Mouse (Mus musculus): ENCODE measurements around the gene Hacd2. TPM values are rescaled to one million over a fixed set of nuclear protein-coding genes. Genes with fewer than 3 reads are reported as not detected.

Gene Hacd2
- polyA plus RNA-seq, 1 experiment from 2014 or later: 73.4 TPM

DNA sequence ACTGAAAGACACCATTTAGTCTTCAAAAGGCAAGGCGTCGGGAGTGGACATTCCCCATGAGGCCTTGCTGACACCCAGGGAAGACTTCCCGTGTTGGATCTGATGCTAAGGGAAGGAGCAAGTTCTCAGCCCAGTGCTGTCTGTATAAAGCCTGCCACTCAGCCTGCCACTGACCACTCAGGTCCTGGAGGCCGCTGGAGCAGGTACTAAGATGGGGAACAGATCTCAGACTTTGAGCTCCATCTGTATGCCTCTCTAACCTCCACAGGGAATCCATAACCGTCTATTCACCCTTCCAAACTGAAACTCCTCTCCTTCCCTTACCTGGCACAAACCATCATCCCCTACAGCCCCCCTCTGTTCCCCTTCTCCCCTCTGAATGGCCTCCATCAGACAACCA is 91.3 kb downstream of the Hacd2 start:
- no peak overlapping the region for H3K4me3 ChIP-seq
- H3K9me3 ChIP-seq (replicated peaks): no peaks in the 10 kb centered on the region
- H3K27ac ChIP-seq: no peak overlapping the region
- WGBS: 88% methylated on average over 5 of the region's 5 CpGs
- H3K27me3 ChIP-seq (ENCODE audit: low read depth, poor library complexity, severe bottlenecking): no peaks in the 10 kb centered on the region
- no peaks in the 10 kb centered on the region for H3K36me3 ChIP-seq
- no peak for DNase-seq (ENCODE audit: low spot score)
- peaks cover 31% of the 10 kb centered on the region for H3K4me1 ChIP-seq

- Histone ChIP-seq H3K9me3 (replicated peaks) (no peaks in the 10 kb centered on the region), H3K4me1 (peaks cover 8% of the 10 kb centered on the region; the same call in 1 of the 2 replicates), H3K36me3 (no peaks in the 10 kb centered on the region), H3K4me3 (no peak overlapping the region), H3K27ac (no peak overlapping the region), H3K27me3 (ENCODE audit: low read depth, poor library complexity, severe bottlenecking) (no peaks in the 10 kb centered on the region)
- 88% methylated on average over 7 of the region's 7 CpGs for WGBS
- no peak for DNase-seq (ENCODE audit: low spot score)
Measured at GRCm38 (mm10) chr16:35116328-35116956, 94.2 kb downstream of the Hacd2 start.

GRCm38 (mm10) chr16:35117436-35117835 is 95.2 kb downstream of the Hacd2 start:
- Histone ChIP-seq H3K36me3 (no peaks in the 10 kb centered on the region), H3K4me1 (peaks cover 8% of the 10 kb centered on the region; the same call in 1 of the 2 replicates), H3K27ac (no peak overlapping the region), H3K9me3 (replicated peaks) (no peaks in the 10 kb centered on the region), H3K4me3 (no peak overlapping the region), H3K27me3 (ENCODE audit: low read depth, poor library complexity, severe bottlenecking) (no peaks in the 10 kb centered on the region)
- no peak for DNase-seq (ENCODE audit: low spot score)
- WGBS: 63% methylated on average over 7 of the region's 7 CpGs

- H3K36me3 ChIP-seq: no peaks in the 10 kb centered on the region
- WGBS: 82% methylated on average over 4 of the region's 4 CpGs
Measured at GRCm38 (mm10) chr16:35120603-35121002, 98.4 kb downstream of the Hacd2 start.

DNA sequence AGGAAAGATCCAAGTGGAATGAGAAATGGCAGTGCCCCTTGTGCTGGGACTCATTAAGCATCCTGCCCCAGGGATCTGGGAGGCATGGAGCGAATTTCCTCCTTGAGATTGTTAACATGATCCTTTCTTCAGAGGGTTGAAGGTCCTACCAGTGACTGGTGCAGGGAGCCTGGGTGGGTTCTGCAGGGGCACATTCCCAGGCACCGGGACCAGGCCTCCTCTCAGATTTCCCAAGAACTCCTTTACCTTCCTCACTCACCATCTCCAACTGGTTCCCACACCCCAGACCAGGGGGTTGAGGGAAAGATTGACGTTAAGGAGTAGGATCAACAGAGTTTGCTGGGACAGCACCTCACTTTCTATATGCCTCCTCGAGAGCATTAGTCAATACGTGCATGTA is 105.0 kb downstream of the Hacd2 start:
- DNase-seq (ENCODE audit: low spot score): no peak
- Histone ChIP-seq H3K4me3 (no peak overlapping the region), H3K9me3 (replicated peaks) (no peaks in the 10 kb centered on the region), H3K27ac (no peak overlapping the region), H3K27me3 (ENCODE audit: low read depth, poor library complexity, severe bottlenecking) (no peaks in the 10 kb centered on the region), H3K36me3 (no peaks in the 10 kb centered on the region), H3K4me1 (peaks cover 13% of the 10 kb centered on the region)
- WGBS: 83% methylated on average over 5 of the region's 5 CpGs

More at GRCm38 (mm10) chr16:35120603-35121002, 98.4 kb downstream of the Hacd2 start:
- DNase-seq (ENCODE audit: low spot score): no peak
- no peaks in the 10 kb centered on the region for H3K27me3 ChIP-seq (ENCODE audit: low read depth, poor library complexity, severe bottlenecking)
- no peak overlapping the region for H3K4me3 ChIP-seq
- H3K4me1 ChIP-seq: peaks cover 12% of the 10 kb centered on the region
- no peaks in the 10 kb centered on the region for H3K9me3 ChIP-seq (replicated peaks)
- no peak overlapping the region for H3K27ac ChIP-seq

DNA sequence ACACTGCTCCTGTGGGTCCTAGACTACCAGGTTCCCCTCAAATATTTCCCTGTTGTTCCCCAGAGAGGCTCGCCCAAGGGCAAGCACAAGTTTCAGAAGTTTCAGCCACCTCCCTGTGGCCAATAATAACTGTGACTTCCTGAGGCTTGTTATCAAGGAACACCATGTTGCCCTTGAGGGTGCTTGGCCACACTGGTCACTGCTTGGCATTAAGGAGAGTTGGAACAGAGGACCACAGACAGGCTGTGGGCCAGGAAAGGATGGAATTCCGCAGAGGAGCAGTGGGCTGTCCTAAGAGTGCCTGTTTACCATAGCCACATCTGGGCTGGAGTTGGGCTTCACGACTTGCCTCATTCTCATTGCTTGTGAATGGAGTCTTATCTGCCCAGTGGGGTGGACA is 107.9 kb downstream of the Hacd2 start:
- 77% methylated on average over 3 of the region's 3 CpGs for WGBS
- peaks cover 3% of the 10 kb centered on the region; the same call in 1 of the 2 replicates for H3K4me1 ChIP-seq
- DNase-seq (ENCODE audit: low spot score): no peak
- no peak overlapping the region for H3K4me3 ChIP-seq
- H3K36me3 ChIP-seq: no peaks in the 10 kb centered on the region
- H3K27me3 ChIP-seq (ENCODE audit: low read depth, poor library complexity, severe bottlenecking): no peaks in the 10 kb centered on the region
- H3K9me3 ChIP-seq (replicated peaks): no peaks in the 10 kb centered on the region
- H3K27ac ChIP-seq: no peak overlapping the region

DNA sequence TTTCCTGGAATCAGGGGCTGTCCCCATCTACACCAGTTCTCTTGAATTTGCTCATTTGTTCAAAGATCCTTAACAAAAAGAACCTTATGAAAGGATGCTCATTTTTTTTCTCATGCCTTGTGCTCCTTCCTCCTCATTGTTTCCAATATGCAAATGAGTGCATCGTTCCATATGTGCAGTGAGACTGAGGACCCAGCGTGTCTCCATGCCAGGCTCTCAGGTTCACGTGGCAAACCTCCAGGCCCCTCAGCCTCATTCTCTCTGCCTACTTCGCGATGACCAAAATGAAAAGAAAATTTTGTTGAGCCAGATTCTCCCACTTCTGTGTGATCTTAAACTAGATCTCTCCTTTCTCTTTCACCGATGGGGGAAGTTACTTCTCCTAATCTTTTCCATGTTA is 117.2 kb downstream of the Hacd2 start:
- Histone ChIP-seq H3K4me1 (peaks cover 15% of the 10 kb centered on the region), H3K9me3 (replicated peaks) (no peaks in the 10 kb centered on the region), H3K27me3 (ENCODE audit: low read depth, poor library complexity, severe bottlenecking) (no peaks in the 10 kb centered on the region), H3K36me3 (no peaks in the 10 kb centered on the region), H3K4me3 (no peak overlapping the region), H3K27ac (no peak overlapping the region)
- no peak for DNase-seq (ENCODE audit: low spot score)
- WGBS: 86% methylated on average over 6 of the region's 6 CpGs

DNA sequence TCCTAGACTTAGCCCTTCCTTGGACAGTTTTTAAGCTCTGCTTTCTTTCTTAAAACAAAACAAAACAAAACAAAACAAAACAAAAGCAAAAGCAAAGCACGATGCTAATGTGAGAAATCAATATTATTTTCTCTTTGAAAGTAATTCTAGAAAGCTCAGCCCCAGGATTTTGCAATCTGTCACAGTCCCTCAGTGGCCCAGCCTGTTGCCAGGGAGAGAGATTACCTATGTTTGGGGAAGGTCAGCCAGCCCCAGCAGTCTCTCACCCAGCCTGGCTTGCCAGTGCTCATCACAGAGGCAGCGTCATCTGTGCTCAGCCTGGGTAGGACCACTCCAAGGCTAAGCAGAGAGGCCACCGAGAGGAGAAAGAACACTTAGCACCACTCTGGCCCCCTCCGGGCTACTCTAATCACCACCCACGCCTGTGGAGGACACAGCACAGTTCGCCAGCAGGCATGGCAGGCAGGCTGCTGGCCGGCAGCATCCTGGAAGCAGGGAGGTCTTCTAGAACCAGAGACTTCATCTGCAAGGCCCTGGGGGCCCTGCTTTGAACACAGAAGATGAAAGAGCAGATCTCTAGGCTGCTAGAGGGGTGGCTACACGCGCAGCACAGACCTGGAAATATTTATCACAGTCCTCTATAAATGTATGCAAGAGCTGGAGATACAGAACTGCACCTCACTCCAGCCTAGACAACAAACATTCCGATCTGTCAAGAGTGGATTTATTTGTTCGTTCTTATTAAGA is 117.8 kb downstream of the Hacd2 start:
- Histone ChIP-seq H3K27me3 (ENCODE audit: low read depth, poor library complexity, severe bottlenecking) (no peaks in the 10 kb centered on the region), H3K27ac (peak overlapping the region; percentile 68), H3K4me1 (peaks cover 15% of the 10 kb centered on the region), H3K36me3 (no peaks in the 10 kb centered on the region), H3K9me3 (replicated peaks) (no peaks in the 10 kb centered on the region), H3K4me3 (no peak overlapping the region)
- 30% methylated on average over 11 of the region's 11 CpGs for WGBS
- peak; percentile 43 for DNase-seq (ENCODE audit: low spot score)

GRCm38 (mm10) chr16:35140620-35140975 is 118.4 kb downstream of the Hacd2 start:
- no peak for DNase-seq (ENCODE audit: low spot score)
- no peak overlapping the region for H3K27ac ChIP-seq
- H3K9me3 ChIP-seq (replicated peaks): no peaks in the 10 kb centered on the region
- no peaks in the 10 kb centered on the region for H3K27me3 ChIP-seq (ENCODE audit: low read depth, poor library complexity, severe bottlenecking)
- peaks cover 15% of the 10 kb centered on the region for H3K4me1 ChIP-seq
- H3K4me3 ChIP-seq: no peak overlapping the region
- WGBS: 49% methylated on average over 9 of the region's 9 CpGs
- no peaks in the 10 kb centered on the region for H3K36me3 ChIP-seq

DNA sequence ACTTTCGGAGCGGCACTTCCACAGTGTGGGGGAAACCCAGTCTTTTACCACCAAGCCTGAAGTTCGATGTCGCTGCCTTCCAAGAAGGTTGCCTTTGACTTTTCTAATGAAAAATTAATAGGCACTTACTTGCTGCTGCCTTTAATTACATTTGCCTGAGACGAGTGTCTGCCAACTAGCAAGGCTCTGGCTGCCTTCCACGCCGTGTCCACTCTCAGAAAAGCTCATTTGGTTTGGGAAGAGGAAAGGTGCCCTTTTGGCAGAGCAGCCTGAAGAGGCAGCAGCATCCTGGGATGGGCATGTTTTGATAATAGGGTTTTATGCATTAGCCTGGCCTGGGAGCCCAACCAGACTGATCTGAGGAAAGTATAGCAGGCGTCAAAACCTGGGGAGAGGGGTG is 119.6 kb downstream of the Hacd2 start:
- Histone ChIP-seq H3K36me3 (no peaks in the 10 kb centered on the region), H3K9me3 (replicated peaks) (no peaks in the 10 kb centered on the region), H3K27me3 (ENCODE audit: low read depth, poor library complexity, severe bottlenecking) (no peaks in the 10 kb centered on the region), H3K27ac (no peak overlapping the region), H3K4me1 (peaks cover 19% of the 10 kb centered on the region), H3K4me3 (no peak overlapping the region)
- no peak for DNase-seq (ENCODE audit: low spot score)
- 75% methylated on average over 8 of the region's 8 CpGs for WGBS

DNA sequence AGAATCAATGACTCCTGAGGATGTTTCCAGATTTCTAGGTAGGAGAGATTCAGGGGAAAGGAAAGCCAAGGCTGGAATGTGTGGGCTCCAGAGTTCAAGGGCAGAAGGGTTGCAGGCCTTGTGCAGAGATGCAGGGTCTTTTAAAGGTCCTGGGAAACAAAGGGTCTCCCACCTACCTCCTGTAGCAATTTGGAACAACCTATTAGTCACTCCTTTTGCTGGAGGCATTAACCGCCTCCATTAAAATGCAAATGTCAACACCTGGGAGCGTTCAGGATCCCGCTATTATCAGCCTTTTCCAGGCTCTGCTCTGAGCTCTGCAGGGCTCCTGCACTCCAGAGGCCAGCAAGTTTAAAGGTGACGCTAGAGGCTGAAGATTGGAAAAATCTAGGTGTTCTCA is 123.9 kb downstream of the Hacd2 start:
- WGBS: 17% methylated on average over 4 of the region's 4 CpGs
- Histone ChIP-seq H3K27me3 (ENCODE audit: low read depth, poor library complexity, severe bottlenecking) (peaks cover 17% of the 10 kb centered on the region), H3K4me3 (no peak overlapping the region), H3K27ac (no peak overlapping the region), H3K36me3 (no peaks in the 10 kb centered on the region), H3K9me3 (replicated peaks) (no peaks in the 10 kb centered on the region), H3K4me1 (peaks cover 6% of the 10 kb centered on the region; the same call in 1 of the 2 replicates)
- DNase-seq (ENCODE audit: low spot score): no peak

- no peak overlapping the region for H3K4me3 ChIP-seq
- peaks cover 88% of the 10 kb centered on the region for H3K27me3 ChIP-seq (ENCODE audit: low read depth, poor library complexity, severe bottlenecking)
Measured at GRCm38 (mm10) chr16:35153146-35153755, 131.0 kb downstream of the Hacd2 start.

GRCm38 (mm10) chr16:35154245-35154640 is 132.0 kb downstream of the Hacd2 start:
- no peaks in the 10 kb centered on the region for H3K9me3 ChIP-seq (replicated peaks)
- under 1% methylated on average over 29 of the region's 29 CpGs for WGBS
- H3K27ac ChIP-seq: peak overlapping the region; percentile 81
- H3K27me3 ChIP-seq (ENCODE audit: low read depth, poor library complexity, severe bottlenecking): peaks cover 89% of the 10 kb centered on the region
- DNase-seq (ENCODE audit: low spot score): peak; percentile 68
- peak overlapping the region; percentile 76 for H3K4me3 ChIP-seq
- no peaks in the 10 kb centered on the region for H3K36me3 ChIP-seq
- peaks cover 33% of the 10 kb centered on the region for H3K4me1 ChIP-seq

More at GRCm38 (mm10) chr16:35153146-35153755, 131.0 kb downstream of the Hacd2 start:
- H3K27ac ChIP-seq: no peak overlapping the region
- WGBS: 11% methylated on average over 12 of the region's 12 CpGs
- peaks cover 33% of the 10 kb centered on the region for H3K4me1 ChIP-seq
- no peaks in the 10 kb centered on the region for H3K36me3 ChIP-seq
- no peaks in the 10 kb centered on the region for H3K9me3 ChIP-seq (replicated peaks)
- DNase-seq (ENCODE audit: low spot score): no peak

Data from limb, embryonic 10.5 days (tissue).